Mouse (Mus musculus) forebrain, embryonic 14.5 days (tissue): Measurements from ENCODE around the gene Ranbp17. TPM values are rescaled to one million over a fixed set of nuclear protein-coding genes. Genes with fewer than 3 reads are reported as not detected.

Experiments
- ATAC-seq: fragments of 200-750 bp; cut with Nextera tagmentation; 2 replicates; pipeline ENCODE4 v1.8.0; 2017; ENCODE audit warnings: mild to moderate bottlenecking, moderate library complexity
- DNase-seq: peaks from one replicate; pipeline ENCODE4 v3.0.0-alpha.2; 2015; ENCODE audit warnings: low spot score
- H3K27ac ChIP-seq: fragments of 300-500 bp; sonication (generic); 2 replicates; pipeline ENCODE4 v1.5.1; 2014; ENCODE audit warnings: low read depth, mild to moderate bottlenecking, control low read depth, low read length, moderate library complexity
- H3K27me3 ChIP-seq: fragments of 300-500 bp; sonication (generic); replicated peaks from 2 replicates; pipeline ENCODE4 v1.6.1; 2014; ENCODE audit warnings: low read length, control low read depth, mixed read lengths; ENCODE audit not compliant: control insufficient read depth, insufficient read depth
- H3K36me3 ChIP-seq: fragments of 300-500 bp; sonication (generic); 2 replicates; pipeline ENCODE4 v1.6.1; 2014; ENCODE audit warnings: low read length, control low read depth; ENCODE audit not compliant: control insufficient read depth, insufficient read depth
- H3K4me1 ChIP-seq: fragments of 300-500 bp; sonication (generic); 2 replicates; pipeline ENCODE4 v1.6.1; 2014; ENCODE audit warnings: antibody characterized with exemption, low read length, control low read depth; ENCODE audit not compliant: control insufficient read depth, insufficient read depth
- H3K4me2 ChIP-seq: fragments of 300-500 bp; sonication (generic); 2 replicates; pipeline ENCODE4 v1.6.1; 2014; ENCODE audit warnings: mild to moderate bottlenecking, control low read depth, low read length
- H3K4me3 ChIP-seq: fragments of 300-500 bp; sonication (generic); 2 replicates; pipeline ENCODE4 v1.5.1; 2014; ENCODE audit warnings: low read depth, low read length, control low read depth
- H3K9ac ChIP-seq: fragments of 300-500 bp; sonication (generic); 2 replicates; pipeline ENCODE4 v1.6.1; 2014; ENCODE audit warnings: mild to moderate bottlenecking, low read length, control low read depth, moderate library complexity
- H3K9me3 ChIP-seq: fragments of 300-500 bp; sonication (generic); replicated peaks from 2 replicates; pipeline ENCODE4 v1.6.1; 2016; ENCODE audit warnings: low read length, control low read depth, mixed read lengths; ENCODE audit not compliant: control insufficient read depth
- WGBS: fragments of 180-500 bp; shearing (Covaris S2); extraction: QIAGEN DNeasy Blood & Tissue Kit; methylation state at CpG from one replicate; pipeline ENCODE4 v1.1.7; 2014; 5-methylcytosine and 5-hydroxymethylcytosine counted together
- polyA plus RNA-seq: library from polyadenylated mRNA; unstranded; fragments of >200 nt; fragmentation: Nextera tagmentation; extraction: Ambion mirVana; gene quantifications from 2 replicates; pipeline ENCODE4 v1.2.1, GENCODE M21; 2014

Ranbp17 gene
- polyA plus RNA-seq, 1 experiment from 2014 or later = 5.8 TPM

- WGBS = 90% methylated on average over 2 of the region's 2 CpGs
- Histone ChIP-seq H3K4me1 (peaks cover 11% of the 10 kb centered on the region), H3K4me3 (no peak overlapping the region), H3K4me2 (no peak overlapping the region), H3K9me3 (no peaks in the 10 kb centered on the region), H3K9ac (no peak overlapping the region), H3K27me3 (peaks cover 50% of the 10 kb centered on the region), H3K27ac (no peak overlapping the region), H3K36me3 (no peaks in the 10 kb centered on the region)
- DNase-seq (no peak), ATAC-seq (no peak)
Measured at GRCm38 (mm10) chr11:33207411-33207810, 306.1 kb downstream of the Ranbp17 start.

- H3K4me3 ChIP-seq = no peak overlapping the region
- DNase-seq (no peak), ATAC-seq (no peak)
- 12% methylated on average over 3 of the region's 3 CpGs for WGBS
- no peak overlapping the region for H3K4me2 ChIP-seq
- H3K27me3 ChIP-seq = peaks cover 72% of the 10 kb centered on the region
- no peak overlapping the region for H3K27ac ChIP-seq
- peaks cover 17% of the 10 kb centered on the region for H3K4me1 ChIP-seq
- no peak overlapping the region for H3K9ac ChIP-seq
- H3K36me3 ChIP-seq = no peaks in the 10 kb centered on the region
- no peaks in the 10 kb centered on the region for H3K9me3 ChIP-seq
Measured at GRCm38 (mm10) chr11:33204966-33205365, 308.6 kb downstream of the Ranbp17 start.

DNA sequence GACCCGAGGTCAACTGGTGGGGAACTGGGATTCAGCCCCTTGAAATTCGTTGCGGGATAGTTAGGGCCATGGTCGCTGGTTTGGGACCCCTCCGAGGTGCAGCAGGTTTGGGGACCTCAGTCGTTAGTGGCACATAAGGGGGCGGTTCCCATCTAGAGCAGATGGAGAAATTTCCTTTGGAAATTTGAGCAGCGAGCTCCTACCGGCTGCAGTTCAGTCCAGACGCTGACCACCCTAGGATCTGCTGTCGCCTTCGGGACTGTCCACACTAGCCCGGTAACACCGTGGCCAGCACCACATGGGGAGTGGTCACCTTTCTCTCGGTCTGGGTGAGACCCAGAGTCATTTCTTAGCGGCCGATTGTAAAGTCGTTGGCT is 309.2 kb downstream of the Ranbp17 start:
- peak overlapping the region; percentile 29 for H3K4me3 ChIP-seq
- no peaks in the 10 kb centered on the region for H3K9me3 ChIP-seq
- 1% methylated on average over 18 of the region's 18 CpGs for WGBS
- H3K4me2 ChIP-seq = peak overlapping the region; percentile 52
- H3K4me1 ChIP-seq = peaks cover 17% of the 10 kb centered on the region
- no peak for ATAC-seq
- H3K36me3 ChIP-seq = no peaks in the 10 kb centered on the region
- H3K27ac ChIP-seq = no peak overlapping the region
- H3K27me3 ChIP-seq = peaks cover 73% of the 10 kb centered on the region
- H3K9ac ChIP-seq = no peak overlapping the region
- peak; percentile 30 for DNase-seq

- H3K4me2 ChIP-seq = peak within 1 kb of the TSS; percentile 52
- peaks cover 17% of the 10 kb centered on the region for H3K4me1 ChIP-seq
- peak within 1 kb of the TSS; percentile 29 for H3K4me3 ChIP-seq
- H3K27me3 ChIP-seq = peaks cover 80% of the 10 kb centered on the region
- no peaks in the 10 kb centered on the region for H3K36me3 ChIP-seq
- H3K9ac ChIP-seq = peak within 1 kb of the TSS; percentile 25; the same call in 1 of the 2 replicates
- ATAC-seq (peak; percentile 67), DNase-seq (peak; percentile 88)
- H3K9me3 ChIP-seq = no peaks in the 10 kb centered on the region
- H3K27ac ChIP-seq = no peak within 1 kb of the TSS
- WGBS = under 1% methylated on average over 81 of the region's 81 CpGs
Measured at GRCm38 (mm10) chr11:33203383-33204328, 309.9 kb downstream of the Ranbp17 start, which contains the start of gene Tlx3. Gene Tlx3 (minus strand): TSS chr11:33203589.

- ATAC-seq (peak; percentile 36), DNase-seq (no peak)
- Histone ChIP-seq H3K27ac (no peak overlapping the region), H3K9me3 (no peaks in the 10 kb centered on the region), H3K4me3 (peak overlapping the region; percentile 29), H3K4me2 (peak overlapping the region; percentile 52), H3K36me3 (no peaks in the 10 kb centered on the region), H3K4me1 (peaks cover 17% of the 10 kb centered on the region), H3K27me3 (peaks cover 83% of the 10 kb centered on the region), H3K9ac (no peak overlapping the region)
- WGBS = under 1% methylated on average over 44 of the region's 47 CpGs
Measured at GRCm38 (mm10) chr11:33202972-33203371, 310.6 kb downstream of the Ranbp17 start.

GRCm38 (mm10) chr11:33202296-33202695 is 311.2 kb downstream of the Ranbp17 start:
- peaks cover 17% of the 10 kb centered on the region for H3K4me1 ChIP-seq
- H3K9me3 ChIP-seq = no peaks in the 10 kb centered on the region; the same call in 1 of the 2 replicates
- no peak overlapping the region for H3K9ac ChIP-seq
- H3K27me3 ChIP-seq = peaks cover 84% of the 10 kb centered on the region
- no peaks in the 10 kb centered on the region for H3K36me3 ChIP-seq
- H3K4me3 ChIP-seq = no peak overlapping the region
- DNase-seq (no peak), ATAC-seq (no peak)
- no peak overlapping the region for H3K27ac ChIP-seq
- no peak overlapping the region for H3K4me2 ChIP-seq
- WGBS = 2% methylated on average over 37 of the region's 37 CpGs

DNA sequence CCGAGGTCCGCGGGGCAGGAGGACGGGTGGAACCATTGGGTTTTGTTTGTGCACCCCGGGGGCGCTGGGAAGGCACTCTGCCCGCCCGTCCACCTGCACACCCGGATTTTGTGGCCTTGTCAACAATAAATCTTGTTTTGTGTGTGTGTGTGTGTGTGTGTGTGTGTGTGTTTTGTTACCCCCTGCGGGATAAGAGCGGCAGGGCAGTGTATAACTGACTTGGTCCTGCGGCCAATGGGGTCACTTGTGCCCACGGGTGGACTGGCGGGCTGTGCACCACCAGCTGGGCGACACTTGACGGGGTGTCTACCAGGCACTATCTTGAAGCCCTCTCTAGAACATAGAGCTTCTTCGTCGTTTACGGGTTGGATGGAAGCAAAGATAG is 311.9 kb downstream of the Ranbp17 start:
- Histone ChIP-seq H3K4me3 (peak overlapping the region; percentile 22; the same call in 1 of the 2 replicates), H3K27ac (no peak overlapping the region), H3K9me3 (no peaks in the 10 kb centered on the region; the same call in 1 of the 2 replicates), H3K4me2 (peak overlapping the region; percentile 49), H3K4me1 (peaks cover 17% of the 10 kb centered on the region), H3K27me3 (peaks cover 84% of the 10 kb centered on the region), H3K36me3 (no peaks in the 10 kb centered on the region), H3K9ac (no peak overlapping the region)
- ATAC-seq (0 out of 2 replicates have a peak, but pooled peaks have one; percentile 5), DNase-seq (no peak)
- 2% methylated on average over 19 of the region's 19 CpGs for WGBS

DNA sequence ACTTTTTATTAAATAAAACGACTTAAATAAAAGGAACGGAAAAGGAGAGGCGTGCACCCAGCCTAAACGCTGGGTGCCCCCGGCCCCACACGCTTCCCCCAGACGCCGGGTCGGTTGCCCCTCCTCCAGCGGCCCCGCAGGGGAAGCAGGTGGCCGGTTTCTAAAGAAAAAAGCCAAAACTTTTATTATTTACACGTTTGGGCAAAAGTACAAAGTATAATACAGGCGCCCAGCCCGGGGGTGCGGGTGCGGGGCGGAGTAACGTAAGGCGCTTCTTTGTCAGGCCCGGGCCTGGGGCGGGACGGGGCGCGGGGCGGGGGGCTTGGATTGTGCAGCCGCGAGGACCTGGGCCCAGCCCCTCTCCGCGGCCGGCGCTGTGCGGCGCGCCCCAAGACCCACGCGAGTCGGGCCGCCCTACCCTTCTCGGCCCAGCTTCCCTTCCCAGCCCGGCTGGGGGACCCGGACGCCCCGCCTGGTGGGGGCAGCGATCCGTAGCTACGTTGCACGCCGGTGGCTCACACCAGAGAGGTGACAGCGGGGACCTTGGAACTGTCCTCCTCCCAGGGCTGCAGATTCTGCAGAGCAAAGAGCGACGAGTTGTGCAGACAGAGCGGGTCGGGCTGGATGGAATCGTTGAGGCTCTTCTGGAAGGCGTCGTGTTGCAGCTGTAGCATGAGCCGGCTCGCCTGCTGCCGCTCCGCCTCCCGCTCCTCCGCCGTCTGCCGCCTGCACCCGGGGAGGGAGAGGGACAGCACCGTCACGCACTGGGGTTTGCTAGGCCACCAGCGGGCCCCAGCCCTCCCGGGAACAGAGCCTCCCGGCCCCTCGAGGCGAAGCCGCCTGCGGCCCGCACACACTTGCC is 312.6 kb downstream of the Ranbp17 start:
- H3K27ac ChIP-seq = no peak overlapping the region
- H3K9me3 ChIP-seq = no peaks in the 10 kb centered on the region; the same call in 1 of the 2 replicates
- H3K27me3 ChIP-seq = peaks cover 84% of the 10 kb centered on the region
- H3K36me3 ChIP-seq = no peaks in the 10 kb centered on the region
- peak overlapping the region; percentile 35; the same call in 1 of the 2 replicates for H3K9ac ChIP-seq
- DNase-seq = peak; percentile 79
- H3K4me2 ChIP-seq = peak overlapping the region; percentile 49
- WGBS = under 1% methylated on average over 69 of the region's 76 CpGs
- ATAC-seq = peak; percentile 61
- peaks cover 17% of the 10 kb centered on the region for H3K4me1 ChIP-seq
- H3K4me3 ChIP-seq = peak overlapping the region; percentile 22
